Mouse (Mus musculus) heart, embryonic 15.5 days (tissue): ENCODE measurements around the gene Gpr108. TPM values are rescaled to one million over a fixed set of nuclear protein-coding genes. Genes with fewer than 3 reads are reported as not detected.

Source experiments
- ATAC-seq: fragments of 200-750 bp; cut with Nextera tagmentation; replicated peaks from 2 replicates; pipeline ENCODE4 v1.8.0; 2017; ENCODE audit warnings: low read depth, moderate TSS enrichment; ENCODE audit not compliant: insufficient number of reproducible peaks, insufficient read depth, low FRiP score
- H3K27ac ChIP-seq: fragments of 300-500 bp; sonication (generic); 2 replicates; pipeline ENCODE4 v1.5.1; 2015; ENCODE audit warnings: mild to moderate bottlenecking, inconsistent platforms
- H3K27me3 ChIP-seq: fragments of 300-500 bp; sonication (generic); 2 replicates; pipeline ENCODE4 v1.6.1; 2015; ENCODE audit warnings: inconsistent platforms
- H3K36me3 ChIP-seq: fragments of 300-500 bp; sonication (generic); 2 replicates; pipeline ENCODE4 v1.6.1; 2015; ENCODE audit warnings: mild to moderate bottlenecking, inconsistent platforms
- H3K4me1 ChIP-seq: fragments of 300-500 bp; sonication (generic); replicated peaks from 2 replicates; pipeline ENCODE4 v1.6.1; 2015; ENCODE audit warnings: inconsistent platforms
- H3K4me2 ChIP-seq: fragments of 300-500 bp; sonication (generic); 2 replicates; pipeline ENCODE4 v1.6.1; 2015; ENCODE audit warnings: inconsistent platforms, mild to moderate bottlenecking, moderate library complexity
- H3K4me3 ChIP-seq: fragments of 300-500 bp; sonication (generic); 2 replicates; pipeline ENCODE4 v1.5.1; 2015; ENCODE audit warnings: mild to moderate bottlenecking, inconsistent platforms
- H3K9ac ChIP-seq: fragments of 300-500 bp; sonication (generic); 2 replicates; pipeline ENCODE4 v1.6.1; 2015; ENCODE audit warnings: mild to moderate bottlenecking, inconsistent platforms
- H3K9me3 ChIP-seq: fragments of 300-500 bp; sonication (generic); replicated peaks from 2 replicates; pipeline ENCODE4 v1.6.1; 2016; ENCODE audit warnings: inconsistent platforms
- WGBS: fragments of 180-500 bp; shearing (Covaris S2); methylation state at CpG from one replicate; pipeline ENCODE4 v1.1.7; 2015; ENCODE audit warnings: mixed read lengths; 5-methylcytosine and 5-hydroxymethylcytosine counted together
- polyA plus RNA-seq: library from polyadenylated mRNA; unstranded; fragments of >200 nt; fragmentation: Nextera tagmentation; extraction: Ambion mirVana; gene quantifications from 2 replicates; pipeline ENCODE4 v1.2.1, GENCODE M21; 2015

Gene Gpr108
- polyA plus RNA-seq, 1 experiment from 2014 or later = 26.5 TPM

- 0 out of 2 replicates have a peak, but pooled peaks have one; percentile 40 for ATAC-seq
- Histone ChIP-seq H3K4me1 (no peaks in the 10 kb centered on the region), H3K27ac (no peak overlapping the region), H3K9ac (no peak overlapping the region), H3K27me3 (no peaks in the 10 kb centered on the region), H3K4me3 (no peak overlapping the region), H3K36me3 (peaks cover 35% of the 10 kb centered on the region), H3K9me3 (0 out of 2 replicates have a peak, but pooled peaks cover 3% of the 10 kb centered on the region), H3K4me2 (no peak overlapping the region)
- WGBS = 85% methylated on average over 9 of the region's 9 CpGs
Measured at GRCm38 (mm10) chr17:57237181-57237580, 11.1 kb downstream of the Gpr108 start.

DNA sequence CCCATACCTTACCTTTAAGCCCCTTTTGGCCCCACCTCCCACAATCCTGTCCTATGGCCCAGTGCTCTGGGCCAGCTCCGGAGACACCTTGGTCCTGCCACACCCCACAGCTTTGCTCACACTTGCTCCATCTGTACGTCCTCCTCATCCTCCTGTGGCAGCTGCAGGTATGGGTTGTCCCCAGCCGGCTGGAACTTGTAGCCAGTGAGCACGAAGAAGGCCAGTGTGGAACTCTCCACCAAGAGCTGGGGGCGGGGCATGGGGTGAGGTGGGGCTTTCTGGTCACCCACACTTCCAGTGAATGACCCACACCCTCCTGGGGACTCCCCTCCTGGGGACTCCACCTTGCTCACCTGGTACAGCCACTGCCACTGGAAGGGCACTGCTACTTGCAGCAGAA is 12.4 kb downstream of the Gpr108 start:
- Histone ChIP-seq H3K4me3 (no peak overlapping the region), H3K4me2 (no peak overlapping the region), H3K9ac (no peak overlapping the region), H3K4me1 (no peaks in the 10 kb centered on the region), H3K36me3 (peaks cover 27% of the 10 kb centered on the region; the same call in 1 of the 2 replicates), H3K27me3 (no peaks in the 10 kb centered on the region), H3K9me3 (no peaks in the 10 kb centered on the region), H3K27ac (no peak overlapping the region)
- 82% methylated on average over 5 of the region's 5 CpGs for WGBS
- ATAC-seq = no peak

- no peak overlapping the region for H3K27ac ChIP-seq
- no peak overlapping the region for H3K4me3 ChIP-seq
- no peak for ATAC-seq
- no peaks in the 10 kb centered on the region for H3K9me3 ChIP-seq
- no peak overlapping the region for H3K4me2 ChIP-seq
- no peaks in the 10 kb centered on the region for H3K27me3 ChIP-seq
- peaks cover 27% of the 10 kb centered on the region; the same call in 1 of the 2 replicates for H3K36me3 ChIP-seq
- 79% methylated on average over 12 of the region's 12 CpGs for WGBS
- H3K9ac ChIP-seq = no peak overlapping the region
- H3K4me1 ChIP-seq = no peaks in the 10 kb centered on the region
Measured at GRCm38 (mm10) chr17:57234254-57234928, 13.9 kb downstream of the Gpr108 start.

DNA sequence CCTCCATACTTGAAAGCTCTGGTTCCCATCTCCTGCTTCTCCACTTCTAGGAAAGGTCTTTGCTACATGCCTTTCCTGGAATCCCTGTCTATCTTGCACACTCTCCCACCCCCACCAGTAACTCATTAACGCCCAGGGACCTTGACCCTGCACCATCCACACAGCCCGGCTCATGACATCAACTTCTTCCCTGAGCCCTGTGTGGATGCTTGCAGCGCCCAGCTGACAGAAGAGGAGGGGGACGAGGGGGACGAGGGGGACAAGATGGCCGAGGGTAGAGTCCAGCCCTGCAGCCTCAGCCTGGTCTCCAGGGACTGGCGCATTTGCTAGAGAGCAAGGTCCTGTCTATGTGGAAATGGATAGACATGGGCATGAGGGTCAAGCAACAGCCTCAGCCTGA is 15.2 kb downstream of the Gpr108 start:
- no peak overlapping the region for H3K4me3 ChIP-seq
- ATAC-seq = no peak

DNA sequence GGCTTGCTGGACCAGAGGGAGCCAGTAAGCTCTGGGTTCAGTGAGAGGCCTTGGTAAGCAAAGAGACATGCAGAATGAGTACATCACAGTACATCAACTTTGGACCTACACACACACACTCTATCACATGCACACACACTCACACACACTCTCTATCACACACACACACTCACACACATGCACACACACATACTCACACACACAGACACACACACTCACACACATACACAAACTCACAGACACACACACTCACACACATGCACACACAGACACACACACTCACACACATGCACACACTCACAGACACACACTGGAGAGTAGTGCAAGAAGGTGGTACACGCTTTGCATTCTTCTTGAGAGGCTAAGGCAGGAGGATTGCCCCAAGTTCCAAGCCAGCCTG is 16.0 kb downstream of the Gpr108 start:
- Histone ChIP-seq H3K9me3 (no peaks in the 10 kb centered on the region), H3K4me2 (no peak overlapping the region), H3K27ac (no peak overlapping the region), H3K4me1 (no peaks in the 10 kb centered on the region), H3K4me3 (no peak overlapping the region), H3K36me3 (peaks cover 17% of the 10 kb centered on the region; the same call in 1 of the 2 replicates), H3K9ac (no peak overlapping the region), H3K27me3 (no peaks in the 10 kb centered on the region)
- ATAC-seq = no peak
- 77% methylated on average over 1 of the region's 1 CpGs for WGBS

More for the DNA sequence above, 15.2 kb downstream of the Gpr108 start:
- Histone ChIP-seq H3K9me3 (no peaks in the 10 kb centered on the region), H3K9ac (no peak overlapping the region), H3K27me3 (no peaks in the 10 kb centered on the region), H3K27ac (no peak overlapping the region), H3K36me3 (peaks cover 24% of the 10 kb centered on the region; the same call in 1 of the 2 replicates), H3K4me1 (no peaks in the 10 kb centered on the region), H3K4me2 (no peak overlapping the region)
- 42% methylated on average over 7 of the region's 7 CpGs for WGBS

- ATAC-seq = no peak
- no peak overlapping the region for H3K27ac ChIP-seq
- H3K4me3 ChIP-seq = no peak overlapping the region
- peaks cover under 1% of the 10 kb centered on the region; the same call in 1 of the 2 replicates for H3K27me3 ChIP-seq
- no peak overlapping the region for H3K4me2 ChIP-seq
- H3K36me3 ChIP-seq = peaks cover 9% of the 10 kb centered on the region; the same call in 1 of the 2 replicates
- no peaks in the 10 kb centered on the region for H3K9me3 ChIP-seq
- no peak overlapping the region for H3K9ac ChIP-seq
- no peaks in the 10 kb centered on the region for H3K4me1 ChIP-seq
Measured at GRCm38 (mm10) chr17:57231321-57231771, 16.9 kb downstream of the Gpr108 start.

GRCm38 (mm10) chr17:57230728-57231125 is 17.5 kb downstream of the Gpr108 start:
- ATAC-seq = no peak
- no peak overlapping the region for H3K27ac ChIP-seq
- no peak overlapping the region for H3K4me2 ChIP-seq
- H3K4me1 ChIP-seq = no peaks in the 10 kb centered on the region
- H3K9ac ChIP-seq = no peak overlapping the region
- H3K4me3 ChIP-seq = no peak overlapping the region
- peaks cover 7% of the 10 kb centered on the region; the same call in 1 of the 2 replicates for H3K27me3 ChIP-seq
- H3K9me3 ChIP-seq = no peaks in the 10 kb centered on the region
- H3K36me3 ChIP-seq = peaks cover 4% of the 10 kb centered on the region; the same call in 1 of the 2 replicates
- 48% methylated on average over 6 of the region's 6 CpGs for WGBS

DNA sequence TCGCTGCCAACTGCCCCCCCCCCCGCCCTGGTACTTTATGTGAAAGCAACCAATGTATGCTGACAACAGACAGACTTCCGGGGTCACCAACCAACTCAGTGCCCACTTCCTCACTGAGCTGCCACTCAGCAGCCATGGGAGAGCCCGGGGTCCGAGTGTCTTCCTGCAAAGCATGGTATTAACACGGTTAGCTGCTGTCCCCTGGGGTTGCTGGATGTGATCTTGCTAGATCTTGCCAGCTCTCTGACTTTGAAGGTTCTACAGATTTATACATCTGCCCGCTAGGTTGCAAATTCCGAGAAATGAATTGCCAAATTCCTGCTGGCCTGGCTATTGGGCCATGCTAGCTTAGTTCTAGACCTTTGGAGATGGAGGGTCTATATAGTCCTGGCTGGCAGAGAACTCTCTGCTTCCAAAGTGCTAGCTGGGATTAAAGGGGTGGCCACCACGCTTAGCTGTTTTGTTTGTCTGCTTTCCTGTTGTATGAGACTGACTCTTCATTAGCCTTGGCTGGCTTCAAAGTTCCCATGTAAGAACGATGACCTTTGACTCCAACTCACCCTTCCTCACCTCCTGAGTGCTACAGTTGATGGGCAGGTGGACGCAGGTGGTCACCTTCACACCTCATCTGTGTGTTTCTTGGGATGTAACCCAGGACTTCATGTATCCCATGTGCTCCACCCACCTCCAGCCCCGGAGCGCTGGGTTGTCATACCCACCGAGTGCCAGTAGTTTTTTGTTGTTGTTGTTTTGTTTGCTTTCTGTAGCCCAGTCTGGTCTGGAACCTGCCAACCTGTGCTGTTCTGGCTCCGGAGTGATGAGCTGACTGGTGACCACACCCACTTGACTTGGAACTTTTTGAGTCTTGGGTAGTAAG is 18.2 kb downstream of the Gpr108 start:
- H3K27me3 ChIP-seq = peaks cover 10% of the 10 kb centered on the region; the same call in 1 of the 2 replicates
- ATAC-seq = no peak
- no peak overlapping the region for H3K4me3 ChIP-seq
- H3K9me3 ChIP-seq = no peaks in the 10 kb centered on the region
- H3K27ac ChIP-seq = no peak overlapping the region
- H3K36me3 ChIP-seq = no peaks in the 10 kb centered on the region; the same call in 1 of the 2 replicates
- no peak overlapping the region for H3K4me2 ChIP-seq
- no peaks in the 10 kb centered on the region for H3K4me1 ChIP-seq
- no peak overlapping the region for H3K9ac ChIP-seq
- WGBS = 70% methylated on average over 15 of the region's 15 CpGs

DNA sequence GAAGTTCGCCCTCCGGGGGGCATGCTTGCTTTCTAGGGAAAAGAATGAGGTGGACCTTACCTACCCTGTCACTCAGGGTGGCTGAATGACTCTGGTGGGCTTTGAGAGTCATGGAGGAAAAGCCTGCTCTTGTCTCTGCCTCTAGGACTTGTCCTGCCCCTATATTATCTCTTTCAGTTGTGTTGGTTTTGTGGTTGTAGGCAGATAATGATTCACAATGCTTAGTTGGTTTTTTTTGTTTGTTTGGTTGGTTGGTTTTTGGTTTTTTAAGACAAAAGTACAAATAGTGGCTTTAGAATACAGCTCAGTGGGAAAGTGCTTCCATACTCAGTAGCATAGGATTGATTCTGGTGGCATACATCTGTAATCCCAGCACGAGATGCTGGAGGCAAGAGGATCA is 19.4 kb downstream of the Gpr108 start:
- H3K27me3 ChIP-seq = peaks cover 21% of the 10 kb centered on the region
- H3K9ac ChIP-seq = no peak overlapping the region
- 72% methylated on average over 3 of the region's 3 CpGs for WGBS
- no peaks in the 10 kb centered on the region for H3K36me3 ChIP-seq
- no peak for ATAC-seq
- H3K4me3 ChIP-seq = no peak overlapping the region
- no peaks in the 10 kb centered on the region for H3K4me1 ChIP-seq
- no peak overlapping the region for H3K27ac ChIP-seq
- H3K4me2 ChIP-seq = no peak overlapping the region
- H3K9me3 ChIP-seq = no peaks in the 10 kb centered on the region

DNA sequence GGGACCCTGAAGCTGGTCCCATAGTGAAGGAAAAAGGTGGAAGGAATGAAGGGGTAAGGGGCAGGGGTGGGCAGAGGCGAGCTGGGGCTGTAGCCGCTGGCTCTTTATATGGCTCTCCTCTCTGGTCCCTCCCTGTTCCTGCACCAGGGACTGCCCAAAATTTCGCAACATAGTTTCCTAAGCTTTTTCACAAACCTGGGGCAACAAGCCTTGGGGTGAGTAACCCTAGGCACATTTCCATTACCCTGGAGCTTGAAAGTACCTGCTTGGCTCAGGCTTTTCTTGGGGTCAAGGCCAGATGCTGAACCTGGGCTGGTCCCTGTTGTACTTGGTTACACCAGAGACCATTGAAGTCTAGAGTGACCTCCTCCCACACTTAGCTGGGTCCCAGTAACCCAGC is 20.2 kb downstream of the Gpr108 start, which contains the start of gene C3:
C3 (minus strand) TSS at position 123 of the 400 bp plus-strand sequence.
- 74% methylated on average over 3 of the region's 3 CpGs for WGBS
- H3K27ac ChIP-seq = no peak within 1 kb of the TSS
- no peak for ATAC-seq

DNA sequence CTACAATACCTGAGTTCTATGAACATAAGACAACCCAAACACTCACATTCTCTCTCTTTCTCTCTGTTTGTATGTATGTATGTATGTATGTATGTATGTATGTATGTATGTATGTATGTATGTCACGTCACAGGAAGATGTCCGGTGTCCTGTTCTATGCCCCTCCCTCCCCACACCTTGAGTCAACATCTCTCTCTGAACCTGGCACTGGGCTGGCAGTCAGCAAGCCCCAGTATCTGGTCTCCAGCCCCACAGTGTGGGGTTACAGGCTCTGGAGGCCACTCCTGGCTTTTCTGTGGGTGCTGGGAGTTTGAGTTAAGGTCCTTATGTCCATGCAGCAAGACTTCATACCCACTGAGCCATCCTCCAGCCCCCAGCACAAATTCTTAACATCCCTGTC is 20.8 kb downstream of the Gpr108 start:
- Histone ChIP-seq H3K4me3 (no peak overlapping the region), H3K27ac (no peak overlapping the region), H3K27me3 (peaks cover 24% of the 10 kb centered on the region), H3K4me1 (no peaks in the 10 kb centered on the region), H3K9ac (no peak overlapping the region), H3K36me3 (no peaks in the 10 kb centered on the region), H3K9me3 (no peaks in the 10 kb centered on the region), H3K4me2 (no peak overlapping the region)
- 96% methylated on average over 2 of the region's 2 CpGs for WGBS
- no peak for ATAC-seq

More for the DNA sequence above, 20.2 kb downstream of the Gpr108 start, which contains the start of gene C3:
- H3K27me3 ChIP-seq = peaks cover 24% of the 10 kb centered on the region
- no peak within 1 kb of the TSS for H3K4me3 ChIP-seq
- H3K36me3 ChIP-seq = no peaks in the 10 kb centered on the region
- no peak within 1 kb of the TSS for H3K4me2 ChIP-seq
- H3K4me1 ChIP-seq = no peaks in the 10 kb centered on the region
- no peak within 1 kb of the TSS for H3K9ac ChIP-seq
- no peaks in the 10 kb centered on the region for H3K9me3 ChIP-seq
